Mouse (Mus musculus) frontal cortex, adult 2 months (tissue): Measurements from ENCODE around the gene Rngtt. TPM values are rescaled to one million over a fixed set of nuclear protein-coding genes. Genes with fewer than 3 reads are reported as not detected.
"Not testable (repeated sequence)": the region's sequence is repeated elsewhere in the genome, so short reads cannot be mapped to it uniquely, and the experiment has no call there.

Source experiments
- DNase-seq, 2 experiments: peaks; one replicate each; pipeline ENCODE4 v3.0.0; 2022; ENCODE audit warnings: low spot score in 1 of 2; ENCODE audit errors: extremely low spot score in 1 of 2
- polyA plus RNA-seq: library from polyadenylated mRNA; depleted of rRNA; stranded (reverse); fragments of >200 nt; gene quantifications from 2 replicates; pipeline ENCODE4 v1.2.3, GENCODE M21; 2012

Rngtt gene
- polyA plus RNA-seq, 1 experiment = 12.4 TPM

GRCm38 (mm10) chr4:33417391-33417790, 107.3 kb downstream of the Rngtt start:
- DNase-seq = no peak

- DNase-seq = no peak
Observed at GRCm38 (mm10) chr4:33419644-33420043, 109.5 kb downstream of the Rngtt start.

- no peak for DNase-seq
Observed at GRCm38 (mm10) chr4:33428856-33429255, 118.7 kb downstream of the Rngtt start.

GRCm38 (mm10) chr4:33441864-33442263, 131.8 kb downstream of the Rngtt start:
- DNase-seq = peak in 1 of 2 experiments; percentile 13

GRCm38 (mm10) chr4:33446265-33446664, 136.2 kb downstream of the Rngtt start:
- no peak for DNase-seq

GRCm38 (mm10) chr4:33446881-33447280, 136.8 kb downstream of the Rngtt start:
- no peak for DNase-seq

- not testable (repeated sequence) for DNase-seq
Observed at GRCm38 (mm10) chr4:33450356-33450755, 140.2 kb downstream of the Rngtt start.

- DNase-seq = peak in 1 of 2 experiments; percentile 44
Observed at GRCm38 (mm10) chr4:33459851-33460250, 149.7 kb downstream of the Rngtt start.

GRCm38 (mm10) chr4:33464432-33464831, 154.3 kb downstream of the Rngtt start:
- no peak for DNase-seq

- DNase-seq = no peak
Observed at GRCm38 (mm10) chr4:33465871-33466270, 155.8 kb downstream of the Rngtt start.

- DNase-seq = no peak
Observed at GRCm38 (mm10) chr4:33466970-33467399, 156.9 kb downstream of the Rngtt start.

GRCm38 (mm10) chr4:33467627-33468026, 157.5 kb downstream of the Rngtt start:
- DNase-seq = peak; percentile 54 to 74

- DNase-seq = no peak
Observed at GRCm38 (mm10) chr4:33468151-33468550, 158.0 kb downstream of the Rngtt start.

GRCm38 (mm10) chr4:33470671-33471302, 160.7 kb downstream of the Rngtt start:
- no peak for DNase-seq

GRCm38 (mm10) chr4:33478011-33478785, 168.1 kb downstream of the Rngtt start:
- DNase-seq = no peak

GRCm38 (mm10) chr4:33481721-33482120, 171.6 kb downstream of the Rngtt start:
- DNase-seq = no peak

- DNase-seq = no peak
Observed at GRCm38 (mm10) chr4:33486050-33486449, 175.9 kb downstream of the Rngtt start.

GRCm38 (mm10) chr4:33491108-33491507, 181.0 kb downstream of the Rngtt start:
- no peak for DNase-seq

GRCm38 (mm10) chr4:33494377-33494776, 184.3 kb downstream of the Rngtt start:
- DNase-seq = no peak

- no peak for DNase-seq
Observed at GRCm38 (mm10) chr4:33496985-33497384, 186.9 kb downstream of the Rngtt start.

- DNase-seq = no peak
Observed at GRCm38 (mm10) chr4:33497657-33498056, 187.5 kb downstream of the Rngtt start.
